Mouse (Mus musculus) C2C12 (cell line): ENCODE measurements around the gene Mrvi1.

Experiments
- CTCF ChIP-seq: IDR thresholded peaks from one replicate; pipeline ENCODE4 v1.5.1; 2011; ENCODE audit not compliant: control insufficient read depth, insufficient read depth, insufficient read length
- FOSL1 ChIP-seq: IDR thresholded peaks from one replicate; pipeline ENCODE4 v1.8.0; 2011; ENCODE audit warnings: mild to moderate bottlenecking, low read length; ENCODE audit not compliant: poor library complexity, insufficient read depth, severe bottlenecking
- MAX ChIP-seq: IDR thresholded peaks from one replicate; pipeline ENCODE4 v1.6.1; 2011; ENCODE audit warnings: mild to moderate bottlenecking, control low read depth
- MYOD1 ChIP-seq: IDR thresholded peaks from one replicate; pipeline ENCODE4 v1.6.1; 2011; ENCODE audit warnings: low read depth; ENCODE audit not compliant: control insufficient read depth, insufficient read length
- USF1 ChIP-seq: IDR thresholded peaks from one replicate; pipeline ENCODE4 v1.6.1; 2011; ENCODE audit warnings: low read depth, mild to moderate bottlenecking, control low read depth, moderate library complexity

DNA sequence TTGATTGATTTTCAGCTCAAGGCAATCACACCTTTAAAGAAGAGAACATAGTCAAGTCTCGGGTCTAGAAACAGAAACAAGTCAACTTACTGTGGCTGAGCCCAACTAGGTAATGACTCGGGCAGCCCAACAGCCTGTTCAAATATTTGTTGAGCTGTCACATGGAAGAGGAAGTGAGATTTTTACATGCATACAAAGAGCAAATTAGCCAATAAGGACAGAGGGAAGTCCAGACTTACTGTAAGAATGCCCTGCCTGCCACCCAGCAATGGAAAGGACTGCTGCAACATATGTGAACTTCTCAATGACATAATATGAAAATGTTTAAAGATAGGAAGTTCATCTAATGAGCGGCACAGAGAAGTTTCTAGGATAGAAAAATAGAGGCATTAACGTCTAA is 141.9 kb downstream of the Mrvi1 start:
- TF ChIP-seq MAX: no peak
- TF ChIP-seq CTCF: no peak
- TF ChIP-seq MYOD1: no peak
- TF ChIP-seq USF1: no peak
- no peak for TF ChIP-seq FOSL1
